Mouse (Mus musculus): ENCODE results near the gene Tsga10ip. TPM values are rescaled to one million over a fixed set of nuclear protein-coding genes. Genes with fewer than 3 reads are reported as not detected.

Tsga10ip gene
- polyA plus RNA-seq, 1 experiment from 2014 or later: not detected

DNA sequence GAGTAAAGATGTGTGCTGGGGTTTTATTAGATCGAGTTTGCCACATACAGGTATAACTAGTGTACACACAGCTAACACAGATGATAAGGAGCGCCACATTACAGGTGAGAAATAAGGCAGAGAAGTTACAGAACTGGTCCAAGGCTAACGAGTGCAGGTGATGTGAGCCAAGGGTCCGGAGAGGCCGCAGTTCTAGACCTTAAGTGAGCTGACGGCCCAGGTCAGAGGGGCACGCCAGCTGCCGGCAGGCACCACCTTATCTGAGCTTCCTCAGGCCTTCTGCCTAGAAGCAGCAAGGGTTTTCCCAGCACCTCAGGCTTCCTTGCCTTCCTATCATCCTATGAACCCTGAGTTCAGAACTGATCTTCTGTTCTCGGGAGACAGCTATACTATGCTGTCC lies 17.3 kb upstream of the Tsga10ip start:
- ATAC-seq: no peak
- Histone ChIP-seq H3K27me3 (ENCODE audit: control insufficient read depth, insufficient read depth, low read depth, low read length) (no peaks in the 10 kb centered on the region), H3K36me3 (ENCODE audit: control insufficient read depth, insufficient read depth, low read length) (peaks cover 7% of the 10 kb centered on the region; the same call in 1 of the 2 replicates), H3K9ac (ENCODE audit: low read depth, low read length) (no peak overlapping the region), H3K4me3 (ENCODE audit: low read depth, low read length) (no peak overlapping the region), H3K4me1 (ENCODE audit: control insufficient read depth, insufficient read depth, low read length) (peaks cover 16% of the 10 kb centered on the region), H3K27ac (ENCODE audit: low read length) (no peak overlapping the region), H3K9me3 (replicated peaks; ENCODE audit: control insufficient read depth, low read length, poor library complexity, severe bottlenecking) (no peaks in the 10 kb centered on the region), H3K4me2 (ENCODE audit: low read length) (no peak overlapping the region)
- WGBS: 90% methylated on average over 9 of the region's 9 CpGs

- Histone ChIP-seq H3K27ac (ENCODE audit: low read length) (no peak overlapping the region), H3K4me3 (ENCODE audit: low read depth, low read length) (no peak overlapping the region), H3K27me3 (ENCODE audit: control insufficient read depth, insufficient read depth, low read depth, low read length) (no peaks in the 10 kb centered on the region), H3K9ac (ENCODE audit: low read depth, low read length) (no peak overlapping the region), H3K4me2 (ENCODE audit: low read length) (no peak overlapping the region), H3K9me3 (replicated peaks; ENCODE audit: control insufficient read depth, low read length, poor library complexity, severe bottlenecking) (no peaks in the 10 kb centered on the region), H3K36me3 (ENCODE audit: control insufficient read depth, insufficient read depth, low read length) (peaks cover 7% of the 10 kb centered on the region; the same call in 1 of the 2 replicates), H3K4me1 (ENCODE audit: control insufficient read depth, insufficient read depth, low read length) (peaks cover 16% of the 10 kb centered on the region)
- 97% methylated on average over 8 of the region's 8 CpGs for WGBS
- no peak for ATAC-seq
Measured at GRCm38 (mm10) chr19:5418750-5419466, 16.6 kb upstream of the Tsga10ip start.

DNA sequence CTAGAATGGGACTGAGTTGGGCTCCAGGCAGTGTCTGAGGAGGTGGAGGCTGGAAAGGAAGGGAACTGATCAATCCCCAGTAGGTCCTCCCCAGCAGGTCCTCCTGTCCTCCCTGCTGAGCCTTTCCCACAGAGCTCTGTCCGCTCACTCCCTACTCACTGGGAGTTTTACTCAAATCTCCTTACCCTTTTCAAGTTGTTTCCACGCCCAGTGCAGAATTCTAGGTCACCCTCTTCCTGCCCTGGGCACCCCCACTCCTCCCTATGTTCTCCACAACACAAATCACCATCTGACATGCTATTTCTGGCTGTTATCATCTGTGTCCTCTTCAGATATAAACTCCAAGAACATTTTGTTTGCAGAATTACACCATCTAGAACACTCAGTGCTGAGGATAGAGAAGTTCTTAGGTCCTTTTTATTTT lies 12.2 kb upstream of the Tsga10ip start:
- no peaks in the 10 kb centered on the region for H3K9me3 ChIP-seq (replicated peaks; ENCODE audit: control insufficient read depth, low read length, poor library complexity, severe bottlenecking)
- H3K4me1 ChIP-seq (ENCODE audit: control insufficient read depth, insufficient read depth, low read length): no peaks in the 10 kb centered on the region
- 41% methylated on average over 2 of the region's 2 CpGs for WGBS
- no peak for ATAC-seq
- no peak overlapping the region for H3K9ac ChIP-seq (ENCODE audit: low read depth, low read length)
- H3K27me3 ChIP-seq (ENCODE audit: control insufficient read depth, insufficient read depth, low read depth, low read length): no peaks in the 10 kb centered on the region
- H3K27ac ChIP-seq (ENCODE audit: low read length): no peak overlapping the region
- no peak overlapping the region for H3K4me3 ChIP-seq (ENCODE audit: low read depth, low read length)
- no peaks in the 10 kb centered on the region for H3K36me3 ChIP-seq (ENCODE audit: control insufficient read depth, insufficient read depth, low read length)
- no peak overlapping the region for H3K4me2 ChIP-seq (ENCODE audit: low read length)

DNA sequence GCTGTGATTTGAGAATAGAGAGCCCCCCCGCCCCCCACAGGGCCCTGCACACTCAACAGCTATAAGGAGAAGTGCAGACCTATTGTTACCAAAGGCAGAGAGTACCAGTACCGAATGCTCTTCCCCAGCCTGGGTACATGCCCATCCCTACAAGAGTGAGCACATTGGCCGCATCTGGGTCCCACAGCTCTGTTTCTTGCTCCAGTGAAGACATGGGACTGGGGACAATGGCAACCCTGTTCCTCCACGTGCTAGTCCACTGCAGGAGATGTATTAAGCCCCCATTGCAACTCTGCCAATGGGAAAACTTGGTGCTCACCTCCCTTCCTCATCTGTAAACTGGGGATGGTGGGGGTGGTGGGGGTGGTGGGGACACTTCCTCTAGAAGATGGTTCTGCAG lies 11.5 kb upstream of the Tsga10ip start:
- no peak overlapping the region for H3K9ac ChIP-seq (ENCODE audit: low read depth, low read length)
- H3K4me1 ChIP-seq (ENCODE audit: control insufficient read depth, insufficient read depth, low read length): no peaks in the 10 kb centered on the region
- no peaks in the 10 kb centered on the region for H3K9me3 ChIP-seq (replicated peaks; ENCODE audit: control insufficient read depth, low read length, poor library complexity, severe bottlenecking)
- no peaks in the 10 kb centered on the region for H3K36me3 ChIP-seq (ENCODE audit: control insufficient read depth, insufficient read depth, low read length)
- no peak overlapping the region for H3K4me3 ChIP-seq (ENCODE audit: low read depth, low read length)
- H3K27ac ChIP-seq (ENCODE audit: low read length): no peak overlapping the region
- H3K27me3 ChIP-seq (ENCODE audit: control insufficient read depth, insufficient read depth, low read depth, low read length): no peaks in the 10 kb centered on the region
- 71% methylated on average over 4 of the region's 4 CpGs for WGBS
- H3K4me2 ChIP-seq (ENCODE audit: low read length): no peak overlapping the region
- ATAC-seq: no peak

DNA sequence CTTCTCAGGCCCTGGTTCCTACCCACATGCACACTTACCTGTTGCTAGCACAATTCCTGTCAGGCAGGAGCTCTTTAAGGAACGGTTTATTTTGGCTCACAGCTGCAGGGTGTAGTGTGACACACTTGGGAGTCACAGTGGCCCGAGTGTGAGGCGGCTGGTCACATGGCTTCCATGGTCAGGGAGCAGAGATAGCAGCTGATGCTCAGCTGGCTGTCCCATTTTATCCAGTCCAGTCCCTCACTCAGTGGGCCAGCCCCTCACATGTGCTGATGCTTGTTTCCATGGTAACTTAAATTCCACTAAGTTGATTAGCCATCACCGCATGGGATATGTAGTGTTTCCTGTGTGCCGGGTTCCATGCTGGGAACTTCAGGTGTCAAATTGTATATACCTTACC lies 9.6 kb upstream of the Tsga10ip start:
- no peak for ATAC-seq
- no peak overlapping the region for H3K4me2 ChIP-seq (ENCODE audit: low read length)
- H3K4me3 ChIP-seq (ENCODE audit: low read depth, low read length): no peak overlapping the region
- H3K9me3 ChIP-seq (replicated peaks; ENCODE audit: control insufficient read depth, low read length, poor library complexity, severe bottlenecking): no peaks in the 10 kb centered on the region
- H3K27me3 ChIP-seq (ENCODE audit: control insufficient read depth, insufficient read depth, low read depth, low read length): no peaks in the 10 kb centered on the region
- H3K27ac ChIP-seq (ENCODE audit: low read length): no peak overlapping the region
- H3K9ac ChIP-seq (ENCODE audit: low read depth, low read length): no peak overlapping the region
- WGBS: 66% methylated on average over 5 of the region's 5 CpGs
- peaks cover 9% of the 10 kb centered on the region for H3K4me1 ChIP-seq (ENCODE audit: control insufficient read depth, insufficient read depth, low read length)
- H3K36me3 ChIP-seq (ENCODE audit: control insufficient read depth, insufficient read depth, low read length): no peaks in the 10 kb centered on the region

DNA sequence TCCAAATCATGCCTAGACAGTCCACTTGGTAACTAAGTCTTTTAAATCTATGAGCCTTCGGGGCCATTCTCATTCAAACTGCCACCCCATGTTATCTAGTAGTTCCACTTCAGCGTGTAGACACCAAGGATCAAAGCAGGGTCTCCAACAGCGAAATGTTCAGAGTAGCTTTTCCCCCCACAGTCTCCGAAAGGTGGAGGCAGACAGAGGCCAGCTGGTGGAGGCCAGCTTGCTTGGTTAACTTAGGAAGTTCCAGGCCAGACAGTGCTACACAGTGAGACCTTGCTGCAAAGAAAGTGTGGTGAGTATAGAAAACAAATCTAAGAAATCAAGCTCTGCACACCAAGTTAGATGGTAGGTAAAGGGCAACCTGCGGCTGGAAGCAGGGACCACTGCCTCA lies 8.3 kb upstream of the Tsga10ip start:
- H3K27ac ChIP-seq (ENCODE audit: low read length): no peak overlapping the region
- no peak overlapping the region for H3K4me3 ChIP-seq (ENCODE audit: low read depth, low read length)
- no peaks in the 10 kb centered on the region for H3K36me3 ChIP-seq (ENCODE audit: control insufficient read depth, insufficient read depth, low read length)
- H3K4me2 ChIP-seq (ENCODE audit: low read length): no peak overlapping the region
- WGBS: 92% methylated on average over 5 of the region's 5 CpGs
- ATAC-seq: no peak
- peaks cover 12% of the 10 kb centered on the region for H3K4me1 ChIP-seq (ENCODE audit: control insufficient read depth, insufficient read depth, low read length)
- H3K27me3 ChIP-seq (ENCODE audit: control insufficient read depth, insufficient read depth, low read depth, low read length): no peaks in the 10 kb centered on the region
- no peaks in the 10 kb centered on the region for H3K9me3 ChIP-seq (replicated peaks; ENCODE audit: control insufficient read depth, low read length, poor library complexity, severe bottlenecking)
- H3K9ac ChIP-seq (ENCODE audit: low read depth, low read length): no peak overlapping the region

GRCm38 (mm10) chr19:5409068-5409467 lies 6.7 kb upstream of the Tsga10ip start:
- no peak for ATAC-seq
- Histone ChIP-seq H3K4me3 (ENCODE audit: low read depth, low read length) (no peak overlapping the region), H3K4me1 (ENCODE audit: control insufficient read depth, insufficient read depth, low read length) (peaks cover 12% of the 10 kb centered on the region), H3K36me3 (ENCODE audit: control insufficient read depth, insufficient read depth, low read length) (no peaks in the 10 kb centered on the region), H3K27me3 (ENCODE audit: control insufficient read depth, insufficient read depth, low read depth, low read length) (no peaks in the 10 kb centered on the region), H3K27ac (ENCODE audit: low read length) (no peak overlapping the region), H3K9ac (ENCODE audit: low read depth, low read length) (no peak overlapping the region), H3K4me2 (ENCODE audit: low read length) (no peak overlapping the region), H3K9me3 (replicated peaks; ENCODE audit: control insufficient read depth, low read length, poor library complexity, severe bottlenecking) (no peaks in the 10 kb centered on the region)
- 83% methylated on average over 5 of the region's 5 CpGs for WGBS

- Histone ChIP-seq H3K4me2 (ENCODE audit: low read length) (peak overlapping the region; percentile 60; the same call in 1 of the 2 replicates), H3K4me3 (ENCODE audit: low read depth, low read length) (no peak overlapping the region)
- WGBS: 91% methylated on average over 13 of the region's 13 CpGs
Measured at GRCm38 (mm10) chr19:5408057-5409001, 6.0 kb upstream of the Tsga10ip start.

GRCm38 (mm10) chr19:5407133-5407532 lies 4.8 kb upstream of the Tsga10ip start:
- peak; percentile 72 for ATAC-seq
- no peaks in the 10 kb centered on the region for H3K9me3 ChIP-seq (replicated peaks; ENCODE audit: control insufficient read depth, low read length, poor library complexity, severe bottlenecking)

More at GRCm38 (mm10) chr19:5408057-5409001, 6.0 kb upstream of the Tsga10ip start:
- Histone ChIP-seq H3K27me3 (ENCODE audit: control insufficient read depth, insufficient read depth, low read depth, low read length) (no peaks in the 10 kb centered on the region), H3K27ac (ENCODE audit: low read length) (no peak overlapping the region), H3K9me3 (replicated peaks; ENCODE audit: control insufficient read depth, low read length, poor library complexity, severe bottlenecking) (no peaks in the 10 kb centered on the region), H3K36me3 (ENCODE audit: control insufficient read depth, insufficient read depth, low read length) (no peaks in the 10 kb centered on the region), H3K4me1 (ENCODE audit: control insufficient read depth, insufficient read depth, low read length) (peaks cover 12% of the 10 kb centered on the region), H3K9ac (ENCODE audit: low read depth, low read length) (no peak overlapping the region)
- ATAC-seq: no peak

More at GRCm38 (mm10) chr19:5407133-5407532, 4.8 kb upstream of the Tsga10ip start:
- Histone ChIP-seq H3K4me2 (ENCODE audit: low read length) (peak overlapping the region; percentile 60), H3K36me3 (ENCODE audit: control insufficient read depth, insufficient read depth, low read length) (no peaks in the 10 kb centered on the region), H3K4me1 (ENCODE audit: control insufficient read depth, insufficient read depth, low read length) (peaks cover 12% of the 10 kb centered on the region), H3K27me3 (ENCODE audit: control insufficient read depth, insufficient read depth, low read depth, low read length) (no peaks in the 10 kb centered on the region), H3K9ac (ENCODE audit: low read depth, low read length) (peak overlapping the region; percentile 76), H3K4me3 (ENCODE audit: low read depth, low read length) (peak overlapping the region; percentile 50), H3K27ac (ENCODE audit: low read length) (peak overlapping the region; percentile 81)
- 17% methylated on average over 7 of the region's 7 CpGs for WGBS

Data from midbrain, embryonic 16.5 days (tissue).